Mouse (Mus musculus) neural tube, embryonic 13.5 days (tissue): ENCODE results near the gene Cirbp. TPM values are rescaled to one million over a fixed set of nuclear protein-coding genes. Genes with fewer than 3 reads are reported as not detected.

Experiments
- ATAC-seq: fragments of 200-750 bp; cut with Nextera tagmentation; 2 replicates; pipeline ENCODE4 v1.8.0; 2017; ENCODE audit warnings: low read depth, mild to moderate bottlenecking, moderate TSS enrichment, moderate library complexity
- H3K27ac ChIP-seq: fragments of 300-500 bp; sonication (generic); replicated peaks from 2 replicates; pipeline ENCODE4 v1.5.1; 2015; ENCODE audit warnings: moderate library complexity, mild to moderate bottlenecking, inconsistent platforms
- H3K27me3 ChIP-seq: fragments of 300-500 bp; sonication (generic); 2 replicates; pipeline ENCODE4 v1.6.1; 2015; ENCODE audit warnings: mild to moderate bottlenecking, inconsistent platforms
- H3K36me3 ChIP-seq: fragments of 300-500 bp; sonication (generic); 2 replicates; pipeline ENCODE4 v1.6.1; 2015; ENCODE audit warnings: mild to moderate bottlenecking, inconsistent platforms
- H3K4me1 ChIP-seq: fragments of 300-500 bp; sonication (generic); replicated peaks from 2 replicates; pipeline ENCODE4 v1.6.1; 2015; ENCODE audit warnings: inconsistent platforms
- H3K4me2 ChIP-seq: fragments of 300-500 bp; sonication (generic); 2 replicates; pipeline ENCODE4 v1.6.1; 2015; ENCODE audit warnings: inconsistent platforms, mild to moderate bottlenecking, moderate library complexity
- H3K4me3 ChIP-seq: fragments of 300-500 bp; sonication (generic); 2 replicates; pipeline ENCODE4 v1.5.1; 2015; ENCODE audit warnings: mild to moderate bottlenecking, inconsistent platforms
- H3K9ac ChIP-seq: fragments of 300-500 bp; sonication (generic); 2 replicates; pipeline ENCODE4 v1.6.1; 2015; ENCODE audit warnings: moderate library complexity, mild to moderate bottlenecking, inconsistent platforms
- H3K9me3 ChIP-seq: fragments of 300-500 bp; sonication (generic); 2 replicates; pipeline ENCODE4 v1.6.1; 2016; ENCODE audit warnings: inconsistent platforms
- WGBS: fragments of 180-500 bp; shearing (Covaris S2); methylation state at CpG from one replicate; pipeline ENCODE4 v1.1.7; 2015; 5-methylcytosine and 5-hydroxymethylcytosine counted together
- polyA plus RNA-seq: library from polyadenylated mRNA; unstranded; fragments of >200 nt; fragmentation: Nextera tagmentation; extraction: Ambion mirVana; gene quantifications from 2 replicates; pipeline ENCODE4 v1.2.1, GENCODE M21; 2015

The Cirbp gene
- polyA plus RNA-seq, 1 experiment from 2014 or later: 325 TPM

DNA sequence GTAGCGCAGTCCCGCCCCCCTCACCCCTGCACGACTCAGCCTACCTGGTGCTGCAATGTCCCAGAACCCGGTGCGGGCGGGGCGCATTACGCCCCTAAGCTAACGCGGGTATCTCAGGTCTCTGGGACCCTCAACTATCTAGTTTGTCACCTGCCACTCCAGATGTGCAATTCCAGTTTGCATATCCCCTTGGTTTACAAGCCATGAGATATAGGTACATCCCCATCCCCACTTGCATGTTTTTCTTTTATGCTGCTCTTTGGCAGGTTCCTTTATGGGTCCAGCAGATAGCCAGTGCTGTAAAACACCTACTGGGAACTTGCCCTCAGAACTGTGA is 26.4 kb upstream of the Cirbp start:
- peaks cover 17% of the 10 kb centered on the region for H3K27me3 ChIP-seq
- H3K36me3 ChIP-seq: peaks cover 28% of the 10 kb centered on the region
- peak overlapping the region; percentile 83 for H3K4me3 ChIP-seq
- ATAC-seq: no peak
- H3K9me3 ChIP-seq: no peaks in the 10 kb centered on the region
- 0% methylated on average over 10 of the region's 10 CpGs for WGBS
- peak overlapping the region; percentile 92 for H3K4me2 ChIP-seq
- H3K9ac ChIP-seq: peak overlapping the region; percentile 97
- peak overlapping the region; percentile 97 for H3K27ac ChIP-seq
- peaks cover 68% of the 10 kb centered on the region for H3K4me1 ChIP-seq

DNA sequence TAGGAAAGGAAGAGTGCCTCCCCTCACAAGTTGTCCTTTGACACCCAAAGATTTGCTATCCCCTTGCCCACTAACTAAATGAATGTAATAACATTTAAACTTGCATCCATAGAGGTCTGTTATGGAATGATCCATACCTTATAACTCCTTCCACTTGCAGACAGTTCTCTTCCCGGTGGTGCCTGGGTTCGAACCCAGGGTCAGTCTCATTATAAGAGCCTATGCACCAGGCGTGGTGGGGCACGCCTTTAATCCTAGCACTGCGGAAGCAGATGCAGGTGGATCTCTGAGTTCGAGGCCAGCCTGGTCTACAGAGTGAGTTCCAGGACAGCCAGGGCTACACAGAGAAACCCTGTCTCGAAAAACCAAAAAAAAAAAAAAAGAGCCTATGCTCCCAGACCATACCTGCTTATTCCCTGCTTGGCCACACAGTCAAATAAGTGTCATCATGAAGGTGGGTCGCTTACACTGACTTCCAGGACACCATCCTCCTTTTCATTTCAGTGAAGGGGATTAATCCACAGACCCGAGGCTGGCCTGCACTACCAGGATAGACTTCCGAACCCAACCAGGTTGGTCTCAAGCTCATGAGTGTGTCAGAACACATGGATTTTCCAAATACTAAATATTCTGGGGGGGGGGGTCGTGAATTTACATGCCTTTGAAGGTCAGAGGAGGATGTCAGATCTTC is 25.7 kb upstream of the Cirbp start:
- Histone ChIP-seq H3K4me1 (peaks cover 72% of the 10 kb centered on the region), H3K4me3 (peak overlapping the region; percentile 83; the same call in 1 of the 2 replicates), H3K9ac (no peak overlapping the region), H3K27me3 (peaks cover 17% of the 10 kb centered on the region), H3K27ac (peak overlapping the region; percentile 97), H3K4me2 (peak overlapping the region; percentile 93; the same call in 1 of the 2 replicates), H3K36me3 (peaks cover 28% of the 10 kb centered on the region), H3K9me3 (no peaks in the 10 kb centered on the region)
- WGBS: 74% methylated on average over 11 of the region's 11 CpGs
- ATAC-seq: no peak

DNA sequence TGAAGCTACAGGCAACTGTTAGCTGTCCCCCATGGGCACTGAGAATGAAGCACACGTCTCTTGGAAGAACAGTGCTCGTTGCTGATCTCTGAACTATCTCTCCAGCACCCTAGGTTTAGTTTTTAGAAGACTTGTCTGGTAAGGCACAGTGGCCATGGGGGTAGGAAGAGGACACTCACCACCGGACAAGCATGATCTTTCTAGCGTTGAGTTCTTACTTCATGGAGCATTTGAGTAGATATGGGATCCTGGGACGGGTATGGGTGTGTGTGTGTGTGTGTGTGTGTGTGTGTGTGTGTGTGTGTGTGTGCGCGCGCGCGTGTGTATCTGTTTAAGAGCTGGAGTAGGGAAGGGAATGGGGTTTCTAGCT is 25.1 kb upstream of the Cirbp start, which contains the start of gene Cbarp:
TSS of gene Cbarp (minus strand) at position 170 of the 370 bp plus-strand sequence.
- Histone ChIP-seq H3K4me2 (peak within 1 kb of the TSS; percentile 93), H3K27ac (peak within 1 kb of the TSS; percentile 97), H3K9me3 (no peaks in the 10 kb centered on the region), H3K27me3 (peaks cover 14% of the 10 kb centered on the region), H3K4me3 (peak within 1 kb of the TSS; percentile 83), H3K4me1 (peaks cover 78% of the 10 kb centered on the region), H3K36me3 (peaks cover 28% of the 10 kb centered on the region), H3K9ac (peak within 1 kb of the TSS; percentile 97)
- ATAC-seq: no peak
- 76% methylated on average over 10 of the region's 10 CpGs for WGBS

DNA sequence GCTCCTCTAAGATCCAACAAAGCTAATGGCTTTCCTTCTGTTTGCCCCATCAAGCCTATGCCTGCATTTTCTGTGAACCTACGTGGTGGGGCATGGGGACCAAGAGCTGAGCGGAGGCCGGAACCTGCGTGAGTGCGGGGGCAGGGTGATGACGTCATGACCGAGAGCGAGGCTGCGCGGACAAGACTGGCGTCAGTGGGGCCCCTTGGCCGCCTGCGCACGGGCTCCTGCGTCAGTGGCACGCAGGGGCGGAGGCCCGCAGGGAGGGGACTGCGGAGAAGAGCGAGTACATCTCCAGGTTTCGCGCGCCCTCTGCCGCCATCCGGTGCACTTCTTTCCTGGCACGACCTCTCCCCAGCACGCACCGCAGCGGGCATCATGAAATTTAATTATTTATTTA is 24.5 kb upstream of the Cirbp start:
- Histone ChIP-seq H3K4me1 (peaks cover 81% of the 10 kb centered on the region), H3K27me3 (peaks cover 8% of the 10 kb centered on the region)
- WGBS: under 1% methylated on average over 29 of the region's 29 CpGs

DNA sequence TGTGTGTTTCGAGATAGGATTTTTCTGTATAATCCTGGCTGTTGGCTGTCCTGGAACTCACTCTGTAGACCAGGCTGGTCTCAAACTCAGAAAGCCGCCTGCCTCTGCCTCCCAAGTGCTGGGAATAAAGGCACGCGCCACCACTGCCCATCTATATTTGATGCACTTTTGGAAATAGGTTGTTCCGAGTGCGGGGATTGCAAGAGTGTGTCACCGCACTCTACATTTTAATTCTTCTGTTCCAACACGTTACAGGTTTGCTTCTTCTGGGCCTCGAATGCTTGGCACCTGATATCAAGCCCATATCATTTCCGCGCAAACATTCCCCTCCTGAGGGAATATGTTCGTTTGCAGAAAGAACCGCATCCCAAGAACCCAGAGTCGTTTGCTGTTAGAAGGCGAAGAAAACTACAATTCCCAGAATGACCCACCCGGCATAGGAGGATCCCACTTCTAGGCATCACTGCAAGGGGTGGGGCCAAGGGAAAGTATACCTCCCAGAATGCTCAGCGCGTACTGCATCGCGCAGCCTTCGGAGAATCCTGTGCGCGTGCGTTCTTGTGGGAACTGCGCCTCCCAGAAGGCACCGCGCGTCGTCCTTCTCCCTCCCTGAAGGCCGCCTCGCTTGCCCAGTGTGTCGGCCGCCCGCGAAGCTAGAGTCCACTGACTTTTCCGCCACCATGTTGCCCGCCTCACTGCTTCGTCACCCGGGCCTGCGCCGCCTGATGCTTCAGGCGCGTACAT is 23.8 kb upstream of the Cirbp start:
- H3K4me2 ChIP-seq: peak overlapping the region; percentile 93
- WGBS: under 1% methylated on average over 43 of the region's 43 CpGs
- peak overlapping the region; percentile 90 for H3K27ac ChIP-seq
- peaks cover 3% of the 10 kb centered on the region; the same call in 1 of the 2 replicates for H3K27me3 ChIP-seq
- no peaks in the 10 kb centered on the region for H3K9me3 ChIP-seq
- peak overlapping the region; percentile 67 for H3K4me3 ChIP-seq
- peaks cover 34% of the 10 kb centered on the region for H3K36me3 ChIP-seq
- H3K9ac ChIP-seq: peak overlapping the region; percentile 86
- ATAC-seq: peak; percentile 88
- peaks cover 80% of the 10 kb centered on the region for H3K4me1 ChIP-seq

More for the DNA sequence above, 24.5 kb upstream of the Cirbp start:
- no peaks in the 10 kb centered on the region for H3K9me3 ChIP-seq
- ATAC-seq: peak; percentile 52
- peak overlapping the region; percentile 67 for H3K4me3 ChIP-seq
- peaks cover 28% of the 10 kb centered on the region for H3K36me3 ChIP-seq
- H3K27ac ChIP-seq: peak overlapping the region; percentile 90
- H3K4me2 ChIP-seq: peak overlapping the region; percentile 93
- peak overlapping the region; percentile 64 for H3K9ac ChIP-seq

DNA sequence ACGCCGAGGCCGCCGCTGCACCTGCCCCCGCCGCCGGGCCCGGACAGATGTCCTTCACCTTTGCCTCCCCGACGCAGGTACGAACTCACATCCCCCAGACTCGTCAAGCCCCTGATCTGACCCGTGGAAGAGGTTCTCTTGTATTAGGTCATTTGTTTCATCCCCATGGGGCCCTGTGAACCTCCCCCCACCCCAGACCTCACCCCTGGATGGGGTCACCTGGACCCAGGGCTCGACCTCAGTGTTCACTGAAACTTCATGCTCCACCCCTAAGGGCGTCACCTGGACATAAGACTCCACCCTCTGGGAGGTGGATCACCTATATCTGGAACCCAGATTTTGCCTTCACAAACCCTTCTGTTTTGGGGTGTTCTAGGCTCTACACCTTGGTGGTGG is 23.3 kb upstream of the Cirbp start:
- Histone ChIP-seq H3K27me3 (no peaks in the 10 kb centered on the region), H3K36me3 (peaks cover 34% of the 10 kb centered on the region), H3K4me2 (peak overlapping the region; percentile 93), H3K9me3 (no peaks in the 10 kb centered on the region), H3K27ac (peak overlapping the region; percentile 90), H3K9ac (peak overlapping the region; percentile 86), H3K4me3 (peak overlapping the region; percentile 67), H3K4me1 (peaks cover 80% of the 10 kb centered on the region)
- ATAC-seq: no peak
- 0% methylated on average over 15 of the region's 15 CpGs for WGBS

DNA sequence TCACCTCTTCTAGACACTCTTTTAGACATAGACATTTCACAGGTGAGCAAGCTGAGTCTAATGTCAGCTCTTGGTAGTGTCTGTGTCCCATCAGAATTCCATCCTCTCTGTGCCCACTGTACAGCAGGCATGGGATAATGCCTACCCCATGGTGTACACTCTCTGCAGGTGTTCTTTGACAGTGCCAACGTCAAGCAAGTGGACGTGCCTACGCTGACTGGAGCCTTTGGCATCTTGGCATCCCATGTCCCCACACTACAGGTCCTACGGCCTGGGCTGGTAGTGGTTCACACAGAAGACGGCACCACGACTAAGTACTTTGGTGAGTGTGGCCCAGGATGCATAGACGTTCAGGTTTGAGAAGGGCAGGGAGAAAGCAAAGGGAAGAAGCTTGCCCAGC is 22.1 kb upstream of the Cirbp start:
- peaks cover 75% of the 10 kb centered on the region for H3K4me1 ChIP-seq
- no peaks in the 10 kb centered on the region for H3K9me3 ChIP-seq
- 0 out of 2 replicates have a peak overlapping the region, but pooled peaks have one; percentile 67 for H3K4me3 ChIP-seq
- no peak for ATAC-seq
- H3K4me2 ChIP-seq: peak overlapping the region; percentile 93
- WGBS: 94% methylated on average over 7 of the region's 7 CpGs
- peaks cover 34% of the 10 kb centered on the region for H3K36me3 ChIP-seq
- 0 out of 2 replicates have a peak overlapping the region, but pooled peaks have one; percentile 22 for H3K9ac ChIP-seq
- no peak overlapping the region for H3K27ac ChIP-seq
- H3K27me3 ChIP-seq: no peaks in the 10 kb centered on the region

DNA sequence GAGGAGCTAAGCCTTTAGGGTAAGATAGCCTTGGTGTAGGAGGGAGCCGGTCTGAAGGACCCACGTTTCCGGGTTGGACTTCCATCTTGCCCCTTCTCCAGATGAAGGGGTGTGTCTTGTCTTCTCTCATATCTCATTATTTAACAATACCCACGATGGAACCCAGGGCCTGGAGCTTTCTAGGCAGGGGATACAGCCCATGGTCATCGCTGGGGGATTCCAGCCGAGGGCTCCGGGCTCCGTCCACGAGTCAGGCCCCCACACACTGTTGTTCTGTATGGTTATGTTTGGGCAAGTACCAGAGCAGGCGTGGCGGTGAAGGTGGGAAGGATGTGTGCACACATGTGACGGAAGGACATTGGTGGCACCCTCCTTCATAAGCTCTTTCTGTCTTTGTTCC is 21.6 kb upstream of the Cirbp start:
- Histone ChIP-seq H3K9me3 (no peaks in the 10 kb centered on the region), H3K27me3 (no peaks in the 10 kb centered on the region), H3K4me3 (no peak overlapping the region), H3K27ac (no peak overlapping the region), H3K4me2 (0 out of 2 replicates have a peak overlapping the region, but pooled peaks have one; percentile 93), H3K36me3 (peaks cover 34% of the 10 kb centered on the region), H3K9ac (peak overlapping the region; percentile 22; the same call in 1 of the 2 replicates), H3K4me1 (peaks cover 75% of the 10 kb centered on the region)
- WGBS: 91% methylated on average over 12 of the region's 12 CpGs
- no peak for ATAC-seq

DNA sequence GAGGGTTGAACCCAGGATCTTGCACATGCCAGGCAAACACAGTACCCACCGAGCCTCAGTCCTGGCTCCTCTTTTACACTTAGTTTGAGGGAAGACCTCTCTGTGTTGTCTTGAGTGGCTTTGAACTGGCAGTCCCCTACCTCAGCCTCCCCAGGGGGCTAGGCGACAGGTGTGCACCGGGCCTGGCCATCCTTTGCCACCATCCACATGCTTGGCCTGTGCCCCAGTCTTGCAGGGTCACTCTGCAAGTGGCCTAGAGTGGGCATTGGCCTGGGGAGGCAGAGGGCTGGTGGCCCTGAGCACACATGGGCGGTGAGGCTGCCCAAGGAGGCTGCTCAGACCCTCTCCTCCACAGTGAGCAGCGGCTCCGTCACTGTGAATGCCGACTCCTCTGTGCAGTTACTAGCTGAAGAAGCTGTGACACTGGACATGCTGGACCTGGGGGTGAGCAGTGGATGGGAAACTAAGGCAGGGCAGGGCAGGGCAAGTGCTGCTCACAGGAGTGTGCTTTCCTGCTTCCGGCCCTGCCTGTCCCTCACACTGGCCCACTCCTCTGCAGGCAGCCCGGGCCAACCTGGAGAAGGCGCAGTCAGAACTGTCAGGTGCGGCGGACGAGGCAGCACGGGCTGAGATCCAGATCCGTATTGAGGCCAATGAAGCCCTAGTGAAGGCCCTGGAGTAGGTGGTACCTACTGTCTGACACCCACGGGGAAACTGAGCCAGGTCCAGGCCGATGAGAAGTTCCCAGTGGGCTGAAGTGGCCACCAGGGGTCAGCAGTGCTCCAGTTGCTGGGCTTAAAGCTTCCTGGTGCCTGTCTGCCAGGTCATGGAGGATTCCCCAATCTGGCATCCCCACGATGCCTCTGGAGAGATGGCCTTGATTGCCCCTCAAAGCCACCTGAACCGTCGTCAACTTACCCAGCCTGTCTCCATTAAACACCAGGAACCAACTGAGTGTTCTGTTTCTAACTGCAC is 20.6 kb upstream of the Cirbp start:
- H3K9ac ChIP-seq: peak overlapping the region; percentile 100
- 0 out of 2 replicates have a peak overlapping the region, but pooled peaks have one; percentile 4 for H3K4me3 ChIP-seq
- no peaks in the 10 kb centered on the region for H3K27me3 ChIP-seq
- no peak for ATAC-seq
- H3K27ac ChIP-seq: 0 out of 2 replicates have a peak overlapping the region, but pooled peaks have one; percentile 15
- peaks cover 67% of the 10 kb centered on the region for H3K4me1 ChIP-seq
- WGBS: 71% methylated on average over 20 of the region's 20 CpGs
- H3K9me3 ChIP-seq: no peaks in the 10 kb centered on the region
- no peak overlapping the region for H3K4me2 ChIP-seq
- H3K36me3 ChIP-seq: peaks cover 34% of the 10 kb centered on the region

DNA sequence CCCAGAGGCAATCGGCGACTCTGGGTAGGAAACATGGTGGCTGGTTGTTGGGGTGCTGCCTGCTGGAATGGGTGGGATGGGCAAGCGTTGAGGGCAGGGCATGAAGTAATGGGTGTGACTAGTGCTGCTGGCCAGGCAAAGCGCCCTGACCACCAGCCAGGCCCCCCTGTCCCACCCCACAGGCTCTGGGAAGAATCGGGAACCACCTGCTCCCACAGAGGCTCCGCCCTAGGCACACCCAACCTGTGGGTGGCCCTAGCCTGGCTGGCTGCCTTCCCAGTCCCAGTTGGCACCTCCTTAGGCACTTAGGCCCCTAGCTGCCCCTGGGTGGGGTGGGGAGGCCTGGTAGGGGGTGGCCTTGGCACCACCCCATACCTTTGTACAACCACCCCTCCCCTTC is 19.9 kb upstream of the Cirbp start:
- Histone ChIP-seq H3K9ac (peak overlapping the region; percentile 100), H3K36me3 (peaks cover 34% of the 10 kb centered on the region), H3K27ac (0 out of 2 replicates have a peak overlapping the region, but pooled peaks have one; percentile 15), H3K4me2 (no peak overlapping the region), H3K9me3 (no peaks in the 10 kb centered on the region), H3K4me3 (0 out of 2 replicates have a peak overlapping the region, but pooled peaks have one; percentile 4), H3K27me3 (no peaks in the 10 kb centered on the region), H3K4me1 (peaks cover 62% of the 10 kb centered on the region)
- 85% methylated on average over 6 of the region's 6 CpGs for WGBS
- no peak for ATAC-seq

DNA sequence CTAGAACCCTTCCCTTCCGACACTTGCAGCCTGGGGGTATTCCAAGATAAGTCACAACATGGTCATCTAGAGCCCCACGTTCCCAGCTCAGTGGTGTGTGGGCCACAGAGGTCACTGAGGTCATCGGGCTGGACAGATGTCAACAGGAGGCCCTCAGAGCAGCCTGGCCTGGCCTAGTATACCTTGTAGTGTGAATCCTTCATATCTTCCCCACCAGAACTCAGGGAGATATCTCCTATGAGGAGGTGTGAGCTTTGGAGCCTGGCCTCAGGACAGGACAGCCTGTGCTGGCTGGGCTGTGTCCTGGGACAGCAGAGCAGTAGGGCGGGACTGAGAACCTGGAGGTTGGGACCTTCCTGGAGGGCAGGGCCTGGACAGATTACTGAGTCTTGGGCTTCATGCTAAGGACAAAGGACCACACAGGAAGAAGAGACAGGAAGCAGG is 19.2 kb upstream of the Cirbp start:
- H3K4me3 ChIP-seq: 0 out of 2 replicates have a peak overlapping the region, but pooled peaks have one; percentile 98
- no peak for ATAC-seq
- H3K9ac ChIP-seq: peak overlapping the region; percentile 100; the same call in 1 of the 2 replicates
- no peaks in the 10 kb centered on the region for H3K27me3 ChIP-seq
- WGBS: 72% methylated on average over 4 of the region's 4 CpGs
- H3K36me3 ChIP-seq: peaks cover 40% of the 10 kb centered on the region
- peak overlapping the region; percentile 100 for H3K27ac ChIP-seq
- no peak overlapping the region for H3K4me2 ChIP-seq
- H3K4me1 ChIP-seq: peaks cover 56% of the 10 kb centered on the region
- no peaks in the 10 kb centered on the region for H3K9me3 ChIP-seq
